In genomic region chr2:77527616-77528015, GRCm38 (mm10) we compare ENCODE assay signal across 32 mouse cellular contexts.
DNase-seq lines count a peak whose midpoint lies in the region; ATAC-seq lines count a peak whose summit lies in the region.
"Had no signal": no experiment of that assay in that cellular context is flagged by ENCODE, and none has a peak within 500 bp of the region (broad histone marks: within the 10 kb centered on the region; RNA-seq: fewer than 3 reads in every experiment).

No protein-coding gene starts in this region.

- no peak overlapping the region for H3K9ac ChIP-seq in heart, embryonic 13.5 days
- no peak overlapping the region for H3K9ac ChIP-seq in kidney, embryonic 15.5 days
- H3K9ac ChIP-seq in kidney, embryonic 16.5 days (replicated peaks; ENCODE audit: low read length), result no peak overlapping the region
- H3K9ac ChIP-seq: forebrain, embryonic 12.5 days; forebrain, postnatal 0 days; hindbrain, embryonic 15.5 days; limb, embryonic 15.5 days; liver, embryonic 13.5 days; midbrain, embryonic 12.5 days; neural tube, embryonic 12.5 days; stomach, embryonic 15.5 days had no signal

- H3K36me3 ChIP-seq in heart, embryonic 13.5 days, result no peaks in the 10 kb centered on the region
- no peaks in the 10 kb centered on the region for H3K36me3 ChIP-seq in kidney, embryonic 15.5 days
- H3K36me3 ChIP-seq in kidney, embryonic 16.5 days (ENCODE audit: insufficient read depth, low read length), result no peaks in the 10 kb centered on the region
- H3K36me3 ChIP-seq: forebrain, embryonic 12.5 days; G1E; hindbrain, embryonic 15.5 days; limb, embryonic 10.5 days; limb, embryonic 15.5 days; liver, embryonic 13.5 days; midbrain, embryonic 12.5 days; neural tube, embryonic 12.5 days; stomach, embryonic 15.5 days had no signal

- H3K4me3 ChIP-seq in heart, embryonic 13.5 days, result no peak overlapping the region
- H3K4me3 ChIP-seq in kidney, embryonic 15.5 days (replicated peaks), result no peak overlapping the region
- H3K4me3 ChIP-seq in kidney, embryonic 16.5 days (ENCODE audit: low read length), result no peak overlapping the region
- H3K4me3 ChIP-seq: erythroblast, embryonic 14.5 days; forebrain, embryonic 12.5 days; hindbrain, embryonic 15.5 days; limb, embryonic 10.5 days; limb, embryonic 15.5 days; liver, embryonic 13.5 days; megakaryocyte, embryonic 14.5 days; midbrain, embryonic 12.5 days; myocyte; neural tube, embryonic 12.5 days; stomach, embryonic 15.5 days had no signal

- 35% methylated on average over 6 of the region's 6 CpGs for WGBS in heart, embryonic 13.5 days
- WGBS in kidney, embryonic 15.5 days, result 54% methylated on average over 6 of the region's 6 CpGs
- 43% methylated on average over 6 of the region's 6 CpGs for WGBS in kidney, embryonic 16.5 days

- H3K9me3 ChIP-seq in heart, embryonic 13.5 days, result no peaks in the 10 kb centered on the region
- no peaks in the 10 kb centered on the region for H3K9me3 ChIP-seq in kidney, embryonic 15.5 days (replicated peaks)
- H3K9me3 ChIP-seq in kidney, embryonic 16.5 days (ENCODE audit: low read length), result no peaks in the 10 kb centered on the region
- H3K9me3 ChIP-seq: forebrain, embryonic 12.5 days; hindbrain, embryonic 15.5 days; limb, embryonic 10.5 days; limb, embryonic 15.5 days; liver, embryonic 13.5 days; midbrain, embryonic 12.5 days; neural tube, embryonic 12.5 days; stomach, embryonic 15.5 days had no signal

- intact Hi-C loops in gastrocnemius, postnatal 14 days (cut with DNase I; ENCODE audit: low total_unique reads), result no loop called here
- intact Hi-C loops in heart, postnatal 36 days (cut with DNase I), result no loop called here

- peak; percentile 18 for DNase-seq in gastrocnemius, adult 18-20 months (ENCODE audit: low spot score)
- no peak for DNase-seq in gastrocnemius, postnatal 14 days
- DNase-seq in heart, postnatal 36 days, result no peak
- DNase-seq in frontal cortex, postnatal 36 days (ENCODE audit: low spot score in 2 of 2), result no peak
- DNase-seq: adrenal gland, adult 8-10 months; cerebellum, adult 2 months; cerebellum, postnatal 14 days; forebrain, postnatal 0 days; kidney, adult 8-10 months; kidney, postnatal 14 days; layer of hippocampus, adult 9-11 months; liver, embryonic 13.5 days; lung, adult 18-20 months; lung, postnatal 4 days; right cerebral cortex, postnatal 14 days; thymus, postnatal 14 days had no signal

- no peaks in the 10 kb centered on the region for H3K27me3 ChIP-seq in heart, embryonic 13.5 days (replicated peaks)
- no peaks in the 10 kb centered on the region for H3K27me3 ChIP-seq in kidney, embryonic 15.5 days
- H3K27me3 ChIP-seq in kidney, embryonic 16.5 days (ENCODE audit: insufficient read depth, low read length), result no peaks in the 10 kb centered on the region
- H3K27me3 ChIP-seq: forebrain, embryonic 12.5 days; hindbrain, embryonic 15.5 days; limb, embryonic 15.5 days; liver, embryonic 13.5 days; megakaryocyte, embryonic 14.5 days; midbrain, embryonic 12.5 days; neural tube, embryonic 12.5 days; stomach, embryonic 15.5 days had no signal

- no peak overlapping the region; the same call in 1 of the 2 replicates for H3K4me2 ChIP-seq in heart, embryonic 13.5 days
- H3K4me2 ChIP-seq in kidney, embryonic 15.5 days, result no peak overlapping the region
- no peak overlapping the region for H3K4me2 ChIP-seq in kidney, embryonic 16.5 days (replicated peaks; ENCODE audit: low read depth, low read length)
- H3K4me2 ChIP-seq: forebrain, embryonic 12.5 days; hindbrain, embryonic 15.5 days; limb, embryonic 15.5 days; liver, embryonic 13.5 days; midbrain, embryonic 12.5 days; neural tube, embryonic 12.5 days; stomach, embryonic 15.5 days had no signal

- H3K27ac ChIP-seq in heart, embryonic 13.5 days (replicated peaks), result peak overlapping the region; percentile 41; the same call in 1 of the 2 replicates
- no peak overlapping the region for H3K27ac ChIP-seq in kidney, embryonic 15.5 days
- no peak overlapping the region for H3K27ac ChIP-seq in kidney, embryonic 16.5 days (ENCODE audit: low read length)
- H3K27ac ChIP-seq: forebrain, embryonic 12.5 days; hindbrain, embryonic 15.5 days; limb, embryonic 10.5 days; limb, embryonic 15.5 days; liver, embryonic 13.5 days; midbrain, embryonic 12.5 days; neural tube, embryonic 12.5 days; stomach, embryonic 15.5 days had no signal

- peaks cover 25% of the 10 kb centered on the region for H3K4me1 ChIP-seq in heart, embryonic 13.5 days
- no peaks in the 10 kb centered on the region for H3K4me1 ChIP-seq in kidney, embryonic 15.5 days
- no peaks in the 10 kb centered on the region for H3K4me1 ChIP-seq in kidney, embryonic 16.5 days (ENCODE audit: insufficient read depth, low read length)
- H3K4me1 ChIP-seq: forebrain, embryonic 12.5 days; hindbrain, embryonic 15.5 days; limb, embryonic 15.5 days; liver, embryonic 13.5 days; megakaryocyte, embryonic 14.5 days; midbrain, embryonic 12.5 days; neural tube, embryonic 12.5 days; stomach, embryonic 15.5 days had no signal

- no peak for ATAC-seq in heart, embryonic 13.5 days (ENCODE audit: extremely low read depth, insufficient number of reproducible peaks, low FRiP score, low TSS enrichment)
- 0 out of 2 replicates have a peak, but pooled peaks have one; percentile 33 for ATAC-seq in kidney, embryonic 15.5 days (replicated peaks; ENCODE audit: low FRiP score)
- no peak for ATAC-seq in kidney, embryonic 16.5 days (ENCODE audit: low FRiP score, low TSS enrichment)
- ATAC-seq: forebrain, postnatal 0 days; inflammation-experienced regulatory T-cells, adult 6 months; lung, postnatal 0 days had no signal
